Mouse (Mus musculus): ENCODE results near the gene Msl2. TPM values are rescaled to one million over a fixed set of nuclear protein-coding genes. Genes with fewer than 3 reads are reported as not detected.

The Msl2 gene
- total RNA-seq, 2 experiments from 2014 or later, result 58.8 to 61.2 TPM

GRCm38 (mm10) chr9:101107386-101107785 is 33.5 kb downstream of the Msl2 start:
- no peak for DNase-seq (ENCODE audit: low spot score in 2 of 2)
- intact Hi-C loops (cut with DNase I), result no loop called here

GRCm38 (mm10) chr9:101110013-101110412 is 36.1 kb downstream of the Msl2 start:
- no peak for DNase-seq (ENCODE audit: low spot score in 2 of 2)
- intact Hi-C loops (cut with DNase I), result no loop called here

GRCm38 (mm10) chr9:101113317-101113716 is 39.4 kb downstream of the Msl2 start:
- intact Hi-C loops (cut with DNase I), result no loop called here

GRCm38 (mm10) chr9:101114182-101114884 is 40.4 kb downstream of the Msl2 start:
- intact Hi-C loops (cut with DNase I), result no loop called here
- no peak for DNase-seq (ENCODE audit: low spot score in 2 of 2)

More at GRCm38 (mm10) chr9:101113317-101113716, 39.4 kb downstream of the Msl2 start:
- DNase-seq (ENCODE audit: low spot score in 2 of 2), result no peak

GRCm38 (mm10) chr9:101143635-101144034 is 69.7 kb downstream of the Msl2 start:
- intact Hi-C loops (cut with DNase I), result no loop called here

GRCm38 (mm10) chr9:101152872-101153271 is 79.0 kb downstream of the Msl2 start:
- intact Hi-C loops (cut with DNase I), result loop anchor here (2.0 to 10.0 kb wide), 3 partner anchors 198 to 628 kb away; no protein-coding TSS in a partner anchor
- DNase-seq (ENCODE audit: low spot score in 2 of 2), result no peak

More at GRCm38 (mm10) chr9:101143635-101144034, 69.7 kb downstream of the Msl2 start:
- DNase-seq (ENCODE audit: low spot score in 2 of 2), result no peak

Other genes with a start within 250 kb of the Msl2 start
- gene Pccb, start 39.2 kb upstream of the Msl2 start, total RNA-seq (2021), result 10 to 100 TPM; 37.6 to 39.0 TPM
- gene Ppp2r3a, start 177.7 kb downstream of the Msl2 start, total RNA-seq (2021), result 10 to 100 TPM; 17.4 to 19.5 TPM

Measured in left cerebral cortex, postnatal 25 days (tissue).